Mouse (Mus musculus) forebrain, embryonic 15.5 days (tissue): ENCODE data around the gene Foxj3. TPM values are rescaled to one million over a fixed set of nuclear protein-coding genes. Genes with fewer than 3 reads are reported as not detected.

Source experiments
- ATAC-seq: fragments of 200-750 bp; cut with Nextera tagmentation; replicated peaks from 2 replicates; pipeline ENCODE4 v1.8.0; 2017; ENCODE audit warnings: mild to moderate bottlenecking, moderate TSS enrichment, moderate library complexity
- H3K27ac ChIP-seq: fragments of 300-500 bp; sonication (generic); replicated peaks from 2 replicates; pipeline ENCODE4 v1.5.1; 2015; ENCODE audit warnings: mild to moderate bottlenecking, inconsistent platforms
- H3K27me3 ChIP-seq: fragments of 300-500 bp; sonication (generic); 2 replicates; pipeline ENCODE4 v1.6.1; 2015; ENCODE audit warnings: inconsistent platforms
- H3K36me3 ChIP-seq: fragments of 300-500 bp; sonication (generic); 2 replicates; pipeline ENCODE4 v1.6.1; 2015; ENCODE audit warnings: mild to moderate bottlenecking, inconsistent platforms
- H3K4me1 ChIP-seq: fragments of 300-500 bp; sonication (generic); 2 replicates; pipeline ENCODE4 v1.6.1; 2015; ENCODE audit warnings: inconsistent platforms
- H3K4me2 ChIP-seq: fragments of 300-500 bp; sonication (generic); replicated peaks from 2 replicates; pipeline ENCODE4 v1.6.1; 2015; ENCODE audit warnings: mild to moderate bottlenecking, inconsistent platforms
- H3K4me3 ChIP-seq: fragments of 300-500 bp; sonication (generic); 2 replicates; pipeline ENCODE4 v1.5.1; 2015; ENCODE audit warnings: mild to moderate bottlenecking, inconsistent platforms
- H3K9ac ChIP-seq: fragments of 300-500 bp; sonication (generic); replicated peaks from 2 replicates; pipeline ENCODE4 v1.6.1; 2015; ENCODE audit warnings: mild to moderate bottlenecking, inconsistent platforms
- H3K9me3 ChIP-seq: fragments of 300-500 bp; sonication (generic); 2 replicates; pipeline ENCODE4 v1.6.1; 2016; ENCODE audit warnings: inconsistent platforms
- WGBS: fragments of 180-500 bp; shearing (Covaris S2); methylation state at CpG from one replicate; pipeline ENCODE4 v1.1.7; 2015; ENCODE audit warnings: mixed read lengths; 5-methylcytosine and 5-hydroxymethylcytosine counted together
- polyA plus RNA-seq: library from polyadenylated mRNA; unstranded; fragments of >200 nt; fragmentation: Nextera tagmentation; extraction: Ambion mirVana; gene quantifications from 2 replicates; pipeline ENCODE4 v1.2.1, GENCODE M21; 2015

The Foxj3 gene
- polyA plus RNA-seq, 1 experiment from 2014 or later: 34.5 TPM

DNA sequence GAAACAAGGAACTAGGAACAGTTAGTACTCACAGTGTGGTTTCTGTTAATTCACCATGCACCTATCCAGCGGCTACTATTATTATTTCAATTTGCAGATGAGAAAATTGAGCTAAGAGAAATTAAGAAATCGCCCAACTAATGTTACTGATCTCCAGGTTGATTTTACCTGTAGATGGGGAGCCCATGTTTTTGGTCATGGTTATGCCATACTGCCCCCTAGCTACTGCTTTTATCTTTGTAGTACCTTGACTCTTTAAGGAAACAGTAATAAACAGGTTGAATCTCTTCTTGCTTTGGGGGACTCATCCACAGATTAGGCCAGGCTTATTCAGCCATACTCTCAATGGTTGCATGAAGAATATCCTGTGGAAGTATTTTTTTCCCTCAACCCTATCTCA, 5.0 kb upstream of the Foxj3 start:
- no peak overlapping the region for H3K27ac ChIP-seq
- no peak overlapping the region for H3K9ac ChIP-seq
- H3K4me3 ChIP-seq: no peak overlapping the region
- no peaks in the 10 kb centered on the region for H3K9me3 ChIP-seq
- no peaks in the 10 kb centered on the region for H3K4me1 ChIP-seq
- no peaks in the 10 kb centered on the region for H3K36me3 ChIP-seq
- H3K27me3 ChIP-seq: no peaks in the 10 kb centered on the region
- 67% methylated on average over 2 of the region's 2 CpGs for whole genome bisulfite sequencing
- no peak for ATAC-seq
- H3K4me2 ChIP-seq: no peak overlapping the region

DNA sequence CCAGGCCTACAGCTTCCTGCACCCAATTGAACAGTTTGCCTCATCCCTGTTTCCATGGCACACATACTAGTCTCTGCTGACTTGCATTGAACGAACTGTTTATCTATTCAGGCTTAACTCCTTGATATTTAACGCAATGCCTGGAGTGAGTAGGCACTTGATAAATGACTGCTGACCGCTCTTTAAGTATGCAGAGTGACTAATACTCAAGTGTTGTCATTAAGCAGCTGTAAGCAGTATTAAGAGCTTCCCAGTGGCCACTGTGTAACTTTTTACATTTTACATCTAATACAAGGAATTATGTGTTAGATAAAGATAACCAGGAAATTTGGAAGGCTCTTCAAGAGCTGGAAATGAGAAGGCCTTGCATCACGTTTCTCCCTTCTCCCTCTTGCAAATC, 1.7 kb upstream of the Foxj3 start:
- no peak overlapping the region for H3K9ac ChIP-seq
- no peak for ATAC-seq
- 58% methylated on average over 4 of the region's 4 CpGs for WGBS

DNA sequence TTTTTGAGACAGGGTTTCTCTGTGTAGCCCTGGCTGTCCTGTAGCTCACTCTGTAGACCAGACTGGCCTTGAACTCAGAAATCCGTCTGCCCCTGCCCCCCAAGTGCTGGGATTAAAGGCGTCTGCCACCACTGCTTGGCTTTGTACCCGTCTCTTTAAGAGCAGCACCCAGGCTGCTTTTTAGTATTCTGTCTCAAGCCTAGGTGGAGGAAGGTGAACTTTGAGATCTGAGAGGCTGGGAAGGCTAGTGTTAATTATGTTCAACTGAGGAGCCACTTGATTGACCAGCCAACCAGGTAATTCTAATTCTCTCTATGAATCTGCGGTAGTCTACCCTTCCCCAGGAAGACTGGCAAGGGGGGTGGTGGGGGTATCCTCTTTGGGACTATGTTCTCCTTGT, 632 bp downstream of the Foxj3 start:
- Histone ChIP-seq H3K27me3 (no peaks in the 10 kb centered on the region), H3K36me3 (no peaks in the 10 kb centered on the region), H3K9ac (no peak overlapping the region), H3K4me1 (peaks cover 25% of the 10 kb centered on the region), H3K4me2 (no peak overlapping the region), H3K9me3 (no peaks in the 10 kb centered on the region), H3K4me3 (no peak overlapping the region), H3K27ac (no peak overlapping the region)
- no peak for ATAC-seq
- 77% methylated on average over 4 of the region's 4 CpGs for WGBS

More for the DNA sequence above, 1.7 kb upstream of the Foxj3 start:
- Histone ChIP-seq H3K9me3 (no peaks in the 10 kb centered on the region), H3K36me3 (no peaks in the 10 kb centered on the region), H3K27ac (no peak overlapping the region), H3K4me2 (no peak overlapping the region), H3K27me3 (no peaks in the 10 kb centered on the region), H3K4me1 (peaks cover 9% of the 10 kb centered on the region), H3K4me3 (no peak overlapping the region)

DNA sequence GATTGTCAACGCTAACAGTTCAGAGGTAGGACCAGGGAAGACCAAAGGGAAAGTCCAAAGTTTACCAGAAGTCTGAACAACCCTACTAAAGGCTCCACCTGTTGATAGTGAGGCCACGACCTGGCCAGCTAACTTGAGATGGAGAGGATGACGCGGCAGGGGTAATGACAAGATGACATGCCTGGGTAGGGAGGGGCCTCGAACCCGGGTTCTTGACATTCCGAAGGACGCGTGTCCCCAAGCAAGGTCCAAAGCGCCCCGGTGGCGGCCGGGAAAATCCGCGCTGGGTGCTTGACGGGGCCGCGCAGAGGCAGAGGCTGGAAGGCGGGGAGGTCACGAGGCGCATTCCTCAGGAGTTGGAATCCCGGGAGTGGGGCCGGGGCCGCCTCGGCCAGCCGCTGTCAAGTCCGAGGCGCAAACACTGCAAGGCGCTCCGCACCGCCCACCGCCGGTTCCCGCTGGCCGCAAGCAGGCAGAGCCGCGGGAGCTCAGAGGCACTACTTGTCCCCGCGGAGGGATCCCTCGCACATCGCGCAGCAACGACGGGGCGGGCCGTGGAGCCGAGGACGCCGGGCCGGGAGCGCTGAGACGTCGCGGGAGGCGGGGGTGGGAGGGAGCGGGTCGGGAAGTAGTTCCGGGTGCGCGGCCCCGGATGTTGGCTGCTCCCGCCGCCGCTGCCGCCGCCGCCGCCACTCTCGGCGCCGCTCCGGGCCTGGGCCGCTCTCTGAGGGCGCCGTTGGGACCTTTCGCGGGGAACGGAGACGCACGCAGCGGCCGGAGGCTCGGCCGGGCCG, 2.4 kb downstream of the Foxj3 start, which contains the start of gene Frg2f1:
Gene Frg2f1, minus strand, starts transcription at position 499 of the 794 bp plus-strand sequence.
- peak within 1 kb of the TSS; percentile 60 for H3K4me2 ChIP-seq
- peak; percentile 95 for ATAC-seq

DNA sequence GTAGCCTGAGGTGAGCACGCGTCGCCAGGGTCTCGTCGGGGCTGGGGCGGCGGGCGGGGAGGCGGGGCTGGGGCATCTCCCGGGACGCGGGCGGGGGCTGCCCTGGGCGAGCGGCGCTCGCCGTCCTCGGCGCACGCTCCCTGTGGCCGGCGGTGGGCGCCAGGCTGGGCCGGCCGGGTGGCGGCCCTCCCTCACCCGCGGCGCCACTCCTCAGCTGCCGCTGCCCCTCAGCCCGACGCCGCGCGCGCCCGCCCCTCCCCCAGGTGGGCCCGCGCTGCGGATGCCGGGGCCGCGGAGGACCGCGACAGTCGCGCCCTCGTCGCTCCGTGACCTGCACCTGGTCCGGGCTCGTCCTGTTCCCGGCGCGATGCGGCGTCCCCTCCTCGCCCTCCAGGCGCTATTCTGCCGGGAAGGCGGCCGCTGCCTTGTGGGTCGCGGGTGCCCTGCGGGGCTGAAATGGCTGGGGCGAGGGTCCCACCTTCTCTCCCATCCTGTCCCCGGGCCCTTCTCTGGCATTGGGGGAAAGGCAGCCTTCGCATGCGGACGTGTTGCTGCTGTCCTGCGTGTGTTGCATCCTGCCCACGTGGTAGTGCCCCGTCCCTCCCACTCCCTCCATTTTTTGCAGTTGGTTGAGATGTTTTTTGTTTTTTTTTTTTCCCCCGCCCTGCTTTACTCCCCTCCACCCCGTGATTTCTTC, 3.2 kb downstream of the Foxj3 start:
- H3K27ac ChIP-seq: peak overlapping the region; percentile 95
- H3K4me2 ChIP-seq: peak overlapping the region; percentile 60
- H3K9me3 ChIP-seq: no peaks in the 10 kb centered on the region
- H3K9ac ChIP-seq: peak overlapping the region; percentile 76
- H3K36me3 ChIP-seq: no peaks in the 10 kb centered on the region
- no peaks in the 10 kb centered on the region for H3K27me3 ChIP-seq
- WGBS: under 1% methylated on average over 59 of the region's 76 CpGs
- H3K4me1 ChIP-seq: peaks cover 25% of the 10 kb centered on the region
- H3K4me3 ChIP-seq: peak overlapping the region; percentile 85
- peak; percentile 54 for ATAC-seq

More for the DNA sequence above, 2.4 kb downstream of the Foxj3 start, which contains the start of gene Frg2f1:
- peaks cover 25% of the 10 kb centered on the region for H3K4me1 ChIP-seq
- no peaks in the 10 kb centered on the region for H3K27me3 ChIP-seq
- H3K36me3 ChIP-seq: no peaks in the 10 kb centered on the region
- WGBS: under 1% methylated on average over 77 of the region's 85 CpGs
- peak within 1 kb of the TSS; percentile 76 for H3K9ac ChIP-seq
- H3K27ac ChIP-seq: peak within 1 kb of the TSS; percentile 95
- no peaks in the 10 kb centered on the region for H3K9me3 ChIP-seq
- H3K4me3 ChIP-seq: peak within 1 kb of the TSS; percentile 85

DNA sequence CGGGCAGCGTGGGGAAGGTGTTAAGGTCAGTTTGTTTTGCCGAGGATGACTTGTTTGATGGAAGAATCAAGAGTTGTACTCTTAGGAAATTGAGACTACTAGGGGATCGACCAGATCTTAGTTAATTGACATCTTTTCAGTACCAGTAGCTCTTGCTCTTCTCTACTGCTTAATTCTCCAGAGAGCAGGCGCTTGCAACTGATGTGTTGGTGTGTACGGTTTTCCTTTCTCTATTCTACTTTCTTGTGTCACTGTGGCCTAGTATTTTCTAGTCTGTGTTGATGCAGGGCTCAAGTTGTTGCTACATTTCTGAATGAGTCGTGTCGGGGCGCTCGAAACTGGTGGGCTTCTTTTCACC, 3.7 kb downstream of the Foxj3 start:
- WGBS: 3% methylated on average over 10 of the region's 10 CpGs

DNA sequence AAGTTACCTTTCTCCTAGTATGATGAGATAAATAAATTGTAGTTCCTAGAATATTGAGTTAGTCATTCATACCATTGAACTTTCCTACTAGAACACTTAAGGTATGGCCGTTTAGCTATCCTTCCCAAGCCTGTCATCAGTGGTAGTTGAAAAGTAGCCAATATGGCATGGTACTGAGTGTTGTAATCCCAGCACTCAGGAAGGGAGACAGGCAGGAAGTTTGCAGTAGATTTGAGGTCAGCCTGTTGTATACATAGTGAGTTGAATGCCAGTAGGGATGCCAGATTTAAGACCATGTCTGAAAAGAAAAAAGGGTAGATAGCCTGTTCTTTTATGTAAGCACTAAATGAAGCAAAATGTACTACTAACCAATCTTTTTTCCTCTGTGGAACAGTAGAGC, 14.1 kb downstream of the Foxj3 start:
- Histone ChIP-seq H3K27me3 (no peaks in the 10 kb centered on the region), H3K4me2 (no peak overlapping the region), H3K4me3 (no peak overlapping the region), H3K4me1 (peaks cover 19% of the 10 kb centered on the region), H3K9ac (no peak overlapping the region), H3K36me3 (no peaks in the 10 kb centered on the region), H3K27ac (no peak overlapping the region), H3K9me3 (no peaks in the 10 kb centered on the region)
- ATAC-seq: no peak
- WGBS: 97% methylated on average over 1 of the region's 1 CpGs

More for the DNA sequence above, 3.7 kb downstream of the Foxj3 start:
- Histone ChIP-seq H3K27me3 (no peaks in the 10 kb centered on the region), H3K36me3 (no peaks in the 10 kb centered on the region), H3K9me3 (no peaks in the 10 kb centered on the region), H3K9ac (peak overlapping the region; percentile 76), H3K4me3 (peak overlapping the region; percentile 85), H3K4me1 (peaks cover 25% of the 10 kb centered on the region), H3K4me2 (peak overlapping the region; percentile 60), H3K27ac (peak overlapping the region; percentile 95)
- ATAC-seq: no peak

DNA sequence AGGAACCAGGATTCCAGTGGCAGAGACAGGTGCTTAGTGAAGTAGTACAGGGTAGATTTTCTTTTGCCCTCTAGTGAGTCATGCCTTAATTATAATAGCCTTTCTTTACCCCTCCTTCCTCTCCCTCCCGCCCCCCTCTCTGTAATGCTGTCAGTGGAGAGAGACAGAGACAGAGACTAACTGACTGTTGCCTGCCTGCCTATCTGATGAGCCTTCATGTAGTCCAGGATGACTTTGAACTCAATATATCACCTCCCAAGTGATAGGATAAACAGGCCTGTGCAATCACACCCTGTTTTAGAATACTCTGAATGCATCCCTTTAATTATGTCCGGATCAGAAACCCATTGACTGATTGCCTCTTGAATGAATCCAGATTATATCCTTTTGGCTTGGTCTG, 18.7 kb downstream of the Foxj3 start:
- Histone ChIP-seq H3K4me3 (no peak overlapping the region), H3K9ac (no peak overlapping the region), H3K9me3 (no peaks in the 10 kb centered on the region), H3K27me3 (no peaks in the 10 kb centered on the region), H3K27ac (no peak overlapping the region), H3K4me2 (no peak overlapping the region), H3K36me3 (no peaks in the 10 kb centered on the region), H3K4me1 (peaks cover 21% of the 10 kb centered on the region)
- 41% methylated on average over 2 of the region's 2 CpGs for WGBS
- no peak for ATAC-seq

DNA sequence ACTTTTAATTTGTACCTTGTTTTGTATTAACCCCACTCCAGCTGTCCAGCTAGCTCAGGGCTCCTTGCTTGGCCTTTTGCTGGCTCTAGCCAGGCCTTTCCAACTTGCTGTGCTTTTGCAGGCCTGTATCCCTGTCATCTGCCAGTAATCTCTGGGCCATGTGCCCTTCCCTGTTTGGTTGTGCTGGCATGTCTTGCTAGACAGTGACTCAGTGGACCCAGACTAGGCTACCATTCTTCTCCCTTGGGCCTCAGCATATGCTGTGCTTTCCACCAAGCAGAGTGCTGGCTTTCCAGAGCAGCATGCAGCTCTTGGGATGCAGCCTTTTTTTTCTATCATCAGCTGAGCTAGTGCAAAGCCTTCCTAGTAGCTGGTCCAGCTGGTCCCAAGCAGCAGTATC, 26.3 kb downstream of the Foxj3 start:
- no peaks in the 10 kb centered on the region for H3K27me3 ChIP-seq
- H3K36me3 ChIP-seq: no peaks in the 10 kb centered on the region
- no peak for ATAC-seq
- no peak overlapping the region for H3K9ac ChIP-seq
- peaks cover 4% of the 10 kb centered on the region; the same call in 1 of the 2 replicates for H3K4me1 ChIP-seq
- no peak overlapping the region for H3K27ac ChIP-seq
- no peak overlapping the region for H3K4me2 ChIP-seq
- H3K9me3 ChIP-seq: no peaks in the 10 kb centered on the region
- H3K4me3 ChIP-seq: no peak overlapping the region

DNA sequence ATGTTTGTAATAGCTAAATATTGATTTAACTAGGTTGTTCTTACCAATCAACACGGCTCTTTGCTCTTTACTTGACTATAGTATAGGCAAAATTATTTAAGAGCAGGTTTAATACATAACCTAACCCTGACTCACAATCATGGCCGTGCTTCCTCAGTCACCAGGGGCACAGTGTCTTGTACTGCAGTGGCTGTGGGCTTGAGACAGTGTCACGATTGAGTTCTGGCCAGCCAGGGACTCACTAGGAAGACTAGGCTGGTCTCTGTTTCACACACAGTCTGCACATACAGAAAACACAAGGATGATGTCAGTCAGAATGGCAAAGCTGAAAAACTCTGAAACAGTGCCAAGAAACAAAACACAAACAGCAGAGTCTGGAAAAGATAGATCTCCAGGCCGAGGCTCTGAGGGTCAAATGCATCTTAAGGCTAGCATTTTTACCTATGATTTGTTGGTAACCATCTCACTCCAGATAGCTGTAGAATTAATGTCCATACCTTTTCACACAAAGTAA, 29.6 kb downstream of the Foxj3 start:
- Histone ChIP-seq H3K4me2 (no peak overlapping the region), H3K4me1 (peaks cover 4% of the 10 kb centered on the region; the same call in 1 of the 2 replicates), H3K9ac (no peak overlapping the region), H3K27me3 (no peaks in the 10 kb centered on the region), H3K4me3 (no peak overlapping the region), H3K27ac (no peak overlapping the region), H3K36me3 (no peaks in the 10 kb centered on the region), H3K9me3 (no peaks in the 10 kb centered on the region)
- WGBS: 67% methylated on average over 4 of the region's 4 CpGs
- 0 out of 2 replicates have a peak, but pooled peaks have one; percentile 16 for ATAC-seq

DNA sequence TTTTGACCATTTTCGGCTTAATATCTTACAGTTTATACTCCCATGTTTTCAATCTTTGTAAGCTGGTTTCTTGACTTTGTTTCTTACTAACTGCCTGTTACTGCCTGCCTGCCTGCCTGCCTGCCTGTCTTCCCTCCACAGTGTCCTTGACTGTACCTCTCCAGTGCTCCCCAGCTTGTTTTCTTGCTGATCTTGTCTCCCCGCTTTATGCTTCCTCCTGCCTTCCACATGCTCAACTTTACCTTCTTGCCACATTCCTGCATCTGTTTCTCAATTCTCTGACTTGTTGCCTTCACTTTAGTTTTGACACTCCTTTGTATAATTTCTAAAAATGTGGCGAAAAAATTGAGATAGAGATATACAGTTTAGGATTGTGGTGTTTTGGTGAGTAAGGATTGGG, 35.9 kb downstream of the Foxj3 start:
- Histone ChIP-seq H3K27me3 (no peaks in the 10 kb centered on the region), H3K4me3 (no peak overlapping the region), H3K27ac (no peak overlapping the region), H3K36me3 (peaks cover 10% of the 10 kb centered on the region; the same call in 1 of the 2 replicates), H3K9ac (no peak overlapping the region), H3K4me2 (no peak overlapping the region), H3K9me3 (no peaks in the 10 kb centered on the region), H3K4me1 (no peaks in the 10 kb centered on the region)
- 90% methylated on average over 3 of the region's 3 CpGs for WGBS
- ATAC-seq: no peak

DNA sequence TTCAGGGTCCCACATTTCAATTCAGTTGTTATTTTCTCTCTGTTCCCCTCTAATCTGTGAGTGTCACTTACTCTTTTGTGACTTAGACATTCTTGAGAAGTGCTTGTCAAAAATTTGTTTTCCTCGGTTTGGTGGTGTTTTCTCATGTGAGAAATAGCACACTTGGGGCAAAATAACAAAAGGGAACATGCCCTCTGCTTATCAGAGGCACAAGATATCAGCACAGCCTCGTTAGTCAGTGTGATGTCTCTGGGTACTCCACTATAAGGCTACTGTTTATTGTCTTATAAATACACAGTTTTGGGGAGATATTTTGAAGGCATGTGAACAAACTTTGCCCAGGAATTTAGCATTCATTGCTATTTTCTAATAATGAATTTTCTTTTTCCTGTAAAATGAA, 37.7 kb downstream of the Foxj3 start:
- Histone ChIP-seq H3K4me1 (no peaks in the 10 kb centered on the region), H3K27ac (no peak overlapping the region), H3K4me3 (no peak overlapping the region), H3K27me3 (no peaks in the 10 kb centered on the region), H3K9ac (no peak overlapping the region), H3K4me2 (no peak overlapping the region), H3K9me3 (no peaks in the 10 kb centered on the region), H3K36me3 (peaks cover 13% of the 10 kb centered on the region)
- ATAC-seq: no peak
- WGBS: 63% methylated on average over 2 of the region's 2 CpGs
